Mouse (Mus musculus) liver, embryonic 16.5 days (tissue): ENCODE measurements around the gene Stat1. TPM values are rescaled to one million over a fixed set of nuclear protein-coding genes. Genes with fewer than 3 reads are reported as not detected.

Experiments used
- ATAC-seq: fragments of 200-750 bp; cut with Nextera tagmentation; 2 replicates; pipeline ENCODE4 v1.8.0; 2017; ENCODE audit warnings: low read depth, mild to moderate bottlenecking, moderate number of reproducible peaks, moderate library complexity
- H3K27ac ChIP-seq: fragments of 300-500 bp; sonication (generic); 2 replicates; pipeline ENCODE4 v1.5.1; 2014; ENCODE audit warnings: mild to moderate bottlenecking, low read length
- H3K27me3 ChIP-seq: fragments of 300-500 bp; sonication (generic); 2 replicates; pipeline ENCODE4 v1.6.1; 2014; ENCODE audit warnings: low read depth, low read length, mixed read lengths; ENCODE audit not compliant: control insufficient read depth, insufficient read depth
- H3K36me3 ChIP-seq: fragments of 300-500 bp; sonication (generic); 2 replicates; pipeline ENCODE4 v1.6.1; 2014; ENCODE audit warnings: mild to moderate bottlenecking; ENCODE audit not compliant: control insufficient read depth, insufficient read depth
- H3K4me1 ChIP-seq: fragments of 300-500 bp; sonication (generic); 2 replicates; pipeline ENCODE4 v1.6.1; 2014; ENCODE audit warnings: low read depth, low read length, mixed read lengths; ENCODE audit not compliant: control insufficient read depth
- H3K4me2 ChIP-seq: fragments of 300-500 bp; sonication (generic); 2 replicates; pipeline ENCODE4 v1.6.1; 2014; ENCODE audit warnings: low read depth, low read length, mixed read lengths
- H3K4me3 ChIP-seq: fragments of 300-500 bp; sonication (generic); 2 replicates; pipeline ENCODE4 v1.5.1; 2014; ENCODE audit warnings: low read depth, mild to moderate bottlenecking, low read length
- H3K9ac ChIP-seq: fragments of 300-500 bp; sonication (generic); 2 replicates; pipeline ENCODE4 v1.6.1; 2014; ENCODE audit warnings: low read depth, low read length
- H3K9me3 ChIP-seq: fragments of 300-500 bp; sonication (generic); replicated peaks from 2 replicates; pipeline ENCODE4 v1.6.1; 2016; ENCODE audit warnings: low read length; ENCODE audit not compliant: control insufficient read depth
- WGBS: fragments of 180-500 bp; shearing (Covaris S2); extraction: QIAGEN DNeasy Blood & Tissue Kit; methylation state at CpG from one replicate; pipeline ENCODE4 v1.1.7; 2014; ENCODE audit not compliant: insufficient replicate concordance; 5-methylcytosine and 5-hydroxymethylcytosine counted together
- polyA plus RNA-seq: library from polyadenylated mRNA; unstranded; fragments of >200 nt; fragmentation: Nextera tagmentation; extraction: Ambion mirVana; gene quantifications from 2 replicates; pipeline ENCODE4 v1.2.1, GENCODE M21; 2015

The Stat1 gene
- polyA plus RNA-seq, 1 experiment from 2014 or later: 19.8 TPM

DNA sequence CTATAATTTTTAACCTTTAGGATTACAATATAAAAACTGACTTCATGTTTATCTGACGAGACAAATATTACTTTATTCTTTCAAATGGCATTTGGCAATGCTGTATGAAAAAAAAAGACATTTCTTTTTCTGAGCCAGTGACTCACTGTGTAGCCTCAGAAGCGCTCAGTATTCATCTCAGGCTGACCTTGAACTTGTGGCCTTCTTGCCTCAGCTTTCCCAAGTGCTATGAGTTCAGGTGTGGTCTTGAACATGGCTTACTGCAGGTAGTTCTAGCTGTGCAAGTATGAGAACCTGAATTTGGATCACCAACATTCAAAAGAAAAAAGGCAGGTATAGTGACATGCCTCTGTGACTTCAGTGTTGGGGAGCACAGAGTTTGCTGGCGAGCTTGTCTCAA is 1.8 kb downstream of the Stat1 start:
- H3K9ac ChIP-seq: no peak overlapping the region
- H3K4me3 ChIP-seq: no peak overlapping the region; the same call in 1 of the 2 replicates
- H3K27me3 ChIP-seq: no peaks in the 10 kb centered on the region
- H3K27ac ChIP-seq: no peak overlapping the region
- H3K4me2 ChIP-seq: no peak overlapping the region
- WGBS: 67% methylated on average over 3 of the region's 3 CpGs
- ATAC-seq: no peak
- H3K4me1 ChIP-seq: peaks cover 15% of the 10 kb centered on the region
- H3K36me3 ChIP-seq: no peaks in the 10 kb centered on the region
- no peaks in the 10 kb centered on the region for H3K9me3 ChIP-seq

- WGBS: 59% methylated on average over 3 of the region's 3 CpGs
- H3K27me3 ChIP-seq: no peaks in the 10 kb centered on the region
- H3K36me3 ChIP-seq: peaks cover 4% of the 10 kb centered on the region; the same call in 1 of the 2 replicates
- peak; percentile 21; the same call in 1 of the 2 replicates for ATAC-seq
- H3K4me3 ChIP-seq: no peak overlapping the region
- H3K4me2 ChIP-seq: no peak overlapping the region
- H3K9me3 ChIP-seq: no peaks in the 10 kb centered on the region
- peaks cover 9% of the 10 kb centered on the region for H3K4me1 ChIP-seq
- H3K27ac ChIP-seq: no peak overlapping the region
- no peak overlapping the region for H3K9ac ChIP-seq
Observed at GRCm38 (mm10) chr1:52124818-52125217, 5.6 kb downstream of the Stat1 start.

GRCm38 (mm10) chr1:52127350-52127749 is 8.1 kb downstream of the Stat1 start:
- H3K36me3 ChIP-seq: peaks cover 4% of the 10 kb centered on the region
- 75% methylated on average over 6 of the region's 6 CpGs for WGBS

DNA sequence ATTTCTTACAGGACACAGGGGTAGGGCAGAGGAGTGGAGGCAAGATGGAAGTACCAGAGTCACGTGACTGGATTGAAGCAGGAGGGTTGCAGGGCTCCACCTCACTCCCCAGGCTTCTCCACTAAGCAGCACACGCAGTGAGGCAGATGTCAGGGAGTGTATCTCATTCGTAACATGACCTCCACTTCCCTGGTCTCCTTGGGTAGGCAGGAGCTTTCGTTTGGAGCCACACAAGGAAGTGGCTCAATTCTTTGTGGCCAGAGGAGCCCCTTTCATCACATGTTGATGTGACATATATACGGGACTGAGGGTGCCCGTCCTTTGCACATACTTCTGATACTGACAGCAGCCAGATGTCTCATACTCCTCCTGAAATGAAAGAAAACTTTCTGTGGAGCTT is 10.6 kb downstream of the Stat1 start:
- no peak for ATAC-seq
- Histone ChIP-seq H3K36me3 (peaks cover 10% of the 10 kb centered on the region), H3K9me3 (no peaks in the 10 kb centered on the region), H3K27me3 (no peaks in the 10 kb centered on the region), H3K27ac (no peak overlapping the region), H3K4me3 (no peak overlapping the region), H3K4me2 (no peak overlapping the region), H3K4me1 (no peaks in the 10 kb centered on the region), H3K9ac (no peak overlapping the region)
- WGBS: 62% methylated on average over 6 of the region's 6 CpGs

More at GRCm38 (mm10) chr1:52127350-52127749, 8.1 kb downstream of the Stat1 start:
- no peak overlapping the region for H3K9ac ChIP-seq
- H3K4me1 ChIP-seq: no peaks in the 10 kb centered on the region
- H3K9me3 ChIP-seq: no peaks in the 10 kb centered on the region
- H3K27me3 ChIP-seq: no peaks in the 10 kb centered on the region
- H3K27ac ChIP-seq: no peak overlapping the region
- ATAC-seq: no peak
- H3K4me3 ChIP-seq: no peak overlapping the region
- H3K4me2 ChIP-seq: no peak overlapping the region

GRCm38 (mm10) chr1:52131787-52132377 is 12.6 kb downstream of the Stat1 start:
- no peaks in the 10 kb centered on the region for H3K27me3 ChIP-seq
- 81% methylated on average over 11 of the region's 11 CpGs for WGBS

GRCm38 (mm10) chr1:52133254-52133653 is 14.0 kb downstream of the Stat1 start:
- H3K4me2 ChIP-seq: no peak overlapping the region
- ATAC-seq: no peak
- WGBS: 83% methylated on average over 8 of the region's 8 CpGs
- H3K36me3 ChIP-seq: peaks cover 6% of the 10 kb centered on the region
- no peak overlapping the region for H3K27ac ChIP-seq
- no peak overlapping the region for H3K9ac ChIP-seq
- no peaks in the 10 kb centered on the region for H3K4me1 ChIP-seq
- H3K27me3 ChIP-seq: no peaks in the 10 kb centered on the region
- no peaks in the 10 kb centered on the region for H3K9me3 ChIP-seq
- H3K4me3 ChIP-seq: no peak overlapping the region

More at GRCm38 (mm10) chr1:52131787-52132377, 12.6 kb downstream of the Stat1 start:
- H3K4me2 ChIP-seq: no peak overlapping the region
- peaks cover 6% of the 10 kb centered on the region for H3K36me3 ChIP-seq
- ATAC-seq: no peak
- no peak overlapping the region for H3K4me3 ChIP-seq
- no peaks in the 10 kb centered on the region for H3K9me3 ChIP-seq
- no peak overlapping the region for H3K27ac ChIP-seq
- no peaks in the 10 kb centered on the region for H3K4me1 ChIP-seq
- H3K9ac ChIP-seq: no peak overlapping the region

DNA sequence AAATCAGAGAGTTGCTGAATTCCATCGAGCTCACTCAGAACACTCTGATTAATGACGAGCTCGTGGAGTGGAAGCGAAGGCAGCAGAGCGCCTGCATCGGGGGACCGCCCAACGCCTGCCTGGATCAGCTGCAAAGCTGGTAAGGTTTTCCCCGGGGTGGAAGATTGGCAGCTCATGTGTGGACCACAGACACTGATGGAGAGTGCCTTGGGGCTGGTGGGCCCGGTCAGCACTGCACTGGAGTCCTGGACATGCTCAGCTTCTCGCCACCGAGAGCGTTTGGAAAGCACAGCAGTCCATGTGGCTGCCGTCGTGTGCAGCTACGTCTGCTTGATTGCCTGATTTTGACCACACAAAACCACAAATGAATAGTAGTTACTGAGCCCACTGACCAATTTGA is 18.1 kb downstream of the Stat1 start:
- Histone ChIP-seq H3K27ac (no peak overlapping the region), H3K27me3 (no peaks in the 10 kb centered on the region), H3K4me3 (no peak overlapping the region), H3K4me1 (no peaks in the 10 kb centered on the region), H3K4me2 (no peak overlapping the region), H3K36me3 (peaks cover 6% of the 10 kb centered on the region), H3K9me3 (no peaks in the 10 kb centered on the region), H3K9ac (no peak overlapping the region)
- 77% methylated on average over 16 of the region's 16 CpGs for WGBS
- no peak for ATAC-seq

GRCm38 (mm10) chr1:52140534-52140933 is 21.3 kb downstream of the Stat1 start:
- ATAC-seq: no peak
- H3K4me2 ChIP-seq: no peak overlapping the region
- no peaks in the 10 kb centered on the region for H3K9me3 ChIP-seq
- H3K4me1 ChIP-seq: no peaks in the 10 kb centered on the region
- WGBS: 73% methylated on average over 9 of the region's 9 CpGs
- H3K4me3 ChIP-seq: no peak overlapping the region
- peaks cover 3% of the 10 kb centered on the region; the same call in 1 of the 2 replicates for H3K36me3 ChIP-seq
- no peak overlapping the region for H3K27ac ChIP-seq
- H3K9ac ChIP-seq: no peak overlapping the region
- H3K27me3 ChIP-seq: no peaks in the 10 kb centered on the region

DNA sequence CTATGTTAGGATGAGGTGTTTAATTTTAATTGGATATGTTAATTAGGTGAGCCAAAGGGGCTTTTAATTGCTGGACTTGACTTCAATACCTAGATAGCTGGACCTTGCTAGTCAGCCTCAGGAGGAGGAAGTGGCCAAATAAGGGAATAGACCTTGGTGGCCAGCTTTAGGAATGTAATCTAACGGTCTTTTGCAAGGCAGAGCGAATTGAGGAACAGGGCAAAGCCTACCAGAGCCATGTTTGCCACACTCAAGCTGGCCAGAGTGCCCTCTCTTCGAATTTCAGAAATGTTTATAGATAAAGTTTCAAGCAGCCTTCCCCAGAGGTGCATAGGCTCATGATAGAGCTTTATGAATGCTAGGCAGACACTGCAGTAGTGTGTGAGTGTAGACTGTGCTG is 22.2 kb downstream of the Stat1 start:
- Histone ChIP-seq H3K4me3 (no peak overlapping the region), H3K9ac (no peak overlapping the region), H3K27ac (no peak overlapping the region), H3K36me3 (peaks cover 3% of the 10 kb centered on the region; the same call in 1 of the 2 replicates), H3K4me1 (no peaks in the 10 kb centered on the region), H3K4me2 (no peak overlapping the region), H3K27me3 (no peaks in the 10 kb centered on the region), H3K9me3 (no peaks in the 10 kb centered on the region)
- no peak for ATAC-seq
- 41% methylated on average over 3 of the region's 3 CpGs for WGBS
